Mouse (Mus musculus) thymus, postnatal 4 days (tissue): Measurements from ENCODE around the gene Tmem219.

Source experiments
- DNase-seq: peaks from one replicate; pipeline ENCODE4 v3.0.0; 2021

The Tmem219 gene

GRCm38 (mm10) chr7:126861429-126862130 is 61.1 kb downstream of the Tmem219 start, which contains the start of gene Hirip3:
Gene Hirip3, plus strand, starts transcription at chr7:126861972.
- DNase-seq: peak; percentile 96

DNA sequence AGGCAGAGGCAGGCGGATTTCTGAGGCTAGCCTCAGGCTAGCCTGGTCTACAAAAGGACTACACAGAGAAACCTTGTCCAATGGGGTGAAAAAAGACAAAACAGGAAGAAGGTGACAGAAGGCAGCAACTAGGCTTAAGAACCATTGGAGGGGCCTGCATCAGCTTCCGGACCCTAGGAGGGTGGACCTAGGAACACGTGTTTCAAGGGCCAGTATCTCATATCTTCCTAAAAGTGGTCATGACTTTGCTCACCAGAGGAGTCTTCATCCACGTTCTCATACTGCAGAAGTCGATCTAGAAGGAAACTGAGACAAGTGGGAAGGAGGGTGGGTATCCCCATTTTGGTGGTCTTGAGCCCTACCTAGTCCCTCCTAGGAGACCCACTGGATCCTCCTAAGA is 61.7 kb downstream of the Tmem219 start:
- DNase-seq: no peak

DNA sequence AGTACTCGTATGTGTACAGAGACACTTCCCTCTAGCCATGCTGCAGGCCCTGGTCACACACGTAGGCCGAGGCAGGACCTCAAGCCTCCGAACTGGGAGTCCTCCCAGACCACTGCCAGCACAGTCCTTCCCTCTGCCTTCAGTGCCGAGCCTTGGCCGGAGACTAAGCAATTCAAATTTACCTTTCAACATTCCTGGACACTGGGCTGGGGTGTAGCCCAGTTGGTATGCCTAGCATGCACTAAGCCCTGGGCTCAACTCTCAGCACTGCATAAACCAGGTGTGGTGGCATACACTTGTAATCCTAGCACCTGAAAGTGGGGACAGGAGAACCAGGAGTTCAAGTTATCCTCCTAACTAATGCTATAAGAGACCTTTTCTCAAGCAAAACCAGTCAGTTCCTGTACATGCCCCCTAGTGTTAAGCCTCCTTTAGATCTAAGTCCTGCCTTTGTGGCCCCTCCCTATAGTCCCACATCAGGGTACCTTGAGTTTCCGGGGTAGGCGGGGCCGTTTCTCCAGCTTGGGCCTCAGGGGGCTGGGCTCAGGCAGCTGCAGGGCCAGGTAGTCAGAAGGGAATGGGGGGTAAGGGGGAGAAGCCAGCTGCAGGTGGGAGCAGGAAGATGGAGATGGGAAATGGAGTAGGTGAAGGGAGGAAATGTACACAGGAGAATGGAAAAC is 65.8 kb downstream of the Tmem219 start:
- DNase-seq: peak; percentile 76

GRCm38 (mm10) chr7:126855641-126856040 is 67.1 kb downstream of the Tmem219 start:
- no peak for DNase-seq

- DNase-seq: no peak
Measured at GRCm38 (mm10) chr7:126853454-126853853, 69.3 kb downstream of the Tmem219 start.

- DNase-seq: no peak
Measured at GRCm38 (mm10) chr7:126851192-126851591, 71.5 kb downstream of the Tmem219 start.

DNA sequence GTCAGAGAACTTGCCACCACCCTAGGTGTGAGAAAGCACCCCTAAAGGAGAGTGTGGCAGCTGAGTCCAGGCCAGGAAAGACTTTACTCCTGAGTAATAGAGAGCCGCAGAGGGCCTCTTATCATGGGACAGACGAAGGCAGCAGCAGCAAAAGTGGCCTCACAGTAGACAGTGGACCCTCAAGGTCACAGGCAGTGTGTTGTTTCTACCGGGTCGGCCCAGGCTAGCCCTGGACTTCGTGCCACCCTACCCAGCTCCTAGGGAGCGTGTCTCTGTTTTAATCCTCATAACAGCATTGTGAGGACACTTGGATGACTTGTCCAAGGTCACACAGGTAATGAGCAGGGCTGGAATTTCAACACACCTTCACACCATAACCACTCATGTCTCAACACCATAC is 72.6 kb downstream of the Tmem219 start:
- DNase-seq: no peak

DNA sequence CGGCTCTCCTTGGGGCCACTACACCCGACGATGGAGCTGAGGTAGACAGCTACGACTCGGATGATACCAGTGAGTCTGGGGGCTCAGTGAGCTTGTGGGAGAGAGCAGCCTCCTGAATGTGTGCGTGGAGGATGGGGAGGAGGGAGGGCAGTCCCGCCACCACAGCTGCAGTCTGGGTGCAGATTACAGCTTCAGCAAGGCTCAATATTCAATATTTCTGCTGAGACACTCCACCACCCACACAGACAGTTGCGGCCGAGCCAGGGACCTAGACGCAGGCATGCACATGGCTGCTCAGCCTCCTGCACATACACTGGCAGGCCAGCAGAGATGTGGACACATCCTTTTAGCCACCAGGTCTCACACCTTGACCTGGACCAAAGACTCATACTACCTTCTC is 73.9 kb downstream of the Tmem219 start:
- no peak for DNase-seq

DNA sequence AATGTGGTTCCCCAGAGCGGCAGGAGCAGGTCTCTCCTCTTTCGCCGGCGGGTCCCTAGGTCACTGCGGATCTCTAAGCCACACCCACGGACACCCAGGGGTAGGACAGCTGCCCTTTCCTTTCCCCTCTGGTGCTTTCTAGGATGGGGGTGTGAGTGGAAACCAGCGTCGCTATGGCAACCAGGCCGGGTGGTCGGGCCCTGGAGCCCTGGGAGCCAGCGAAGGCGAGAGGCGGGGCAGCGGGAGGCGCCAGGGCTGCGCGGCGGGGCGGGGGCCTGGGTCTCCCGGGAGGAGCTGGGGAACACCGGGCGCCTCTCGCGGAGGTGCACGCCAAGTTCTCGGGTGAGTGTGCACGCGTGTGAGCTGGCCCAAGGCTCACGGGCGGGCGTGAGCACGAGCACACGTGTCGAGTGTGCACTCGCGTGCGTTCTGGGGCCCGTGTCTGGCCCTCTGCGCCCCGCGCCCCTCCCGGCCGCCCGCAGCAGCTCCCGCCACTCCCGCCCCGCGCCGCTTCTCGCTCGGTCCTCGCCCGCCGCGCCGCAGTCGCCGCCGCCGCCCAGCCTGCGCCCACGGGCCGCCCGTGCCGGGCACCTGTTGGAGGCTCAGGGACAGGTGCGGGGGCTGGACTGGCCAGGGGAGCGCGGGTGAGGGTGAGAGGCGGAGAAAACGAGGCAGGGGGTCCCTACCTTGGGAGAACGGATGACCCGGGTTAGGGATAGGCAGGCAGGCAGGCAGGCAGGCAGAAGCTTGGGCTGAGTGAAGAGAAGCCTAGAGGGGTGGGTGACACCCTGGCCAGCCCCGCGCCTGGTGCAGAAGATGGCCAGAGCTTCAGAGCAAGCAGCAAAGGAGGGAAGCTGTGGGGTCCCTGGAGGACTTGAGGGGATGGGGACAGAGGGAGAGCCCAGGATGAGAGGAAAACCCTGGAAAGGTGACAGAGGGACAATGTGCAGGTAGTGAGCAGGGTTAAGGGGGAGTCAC is 75.0 kb downstream of the Tmem219 start:
- DNase-seq: peak; percentile 41

- no peak for DNase-seq
Measured at GRCm38 (mm10) chr7:126847116-126847420, 75.6 kb downstream of the Tmem219 start, which contains the start of gene Doc2a. Gene Doc2a, plus strand, starts transcription at chr7:126847416.

GRCm38 (mm10) chr7:126845516-126845915 is 77.2 kb downstream of the Tmem219 start:
- DNase-seq: no peak

DNA sequence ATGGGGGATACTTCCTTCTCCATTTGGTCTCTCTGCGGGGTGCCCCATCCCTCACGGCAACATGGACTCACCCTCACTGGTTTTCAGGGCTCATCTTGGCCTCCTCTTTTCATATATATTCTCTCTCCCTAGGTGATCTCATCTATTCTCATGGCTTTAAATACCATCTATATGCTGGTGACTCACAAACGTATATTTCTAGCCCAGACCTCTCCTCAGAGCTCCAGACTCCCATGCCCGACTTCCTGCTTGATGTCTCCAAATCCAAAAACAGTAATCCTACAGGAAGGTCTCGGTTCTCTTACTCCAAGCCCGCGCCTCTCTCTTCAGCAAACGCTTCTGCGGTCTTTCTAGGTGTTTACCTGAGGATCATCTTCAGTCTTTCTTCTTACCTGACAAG is 79.4 kb downstream of the Tmem219 start:
- no peak for DNase-seq
